Mouse (Mus musculus): ENCODE measurements around the gene Caln1.

Gene Caln1

GRCm38 (mm10) chr5:130394386-130394785 is 25.1 kb downstream of the Caln1 start:
- no peak for DNase-seq (ENCODE audit: low read depth, low spot score)

- DNase-seq (ENCODE audit: low read depth, low spot score) = no peak
Measured at GRCm38 (mm10) chr5:130395142-130395541, 25.9 kb downstream of the Caln1 start.

GRCm38 (mm10) chr5:130400136-130400917 is 31.1 kb downstream of the Caln1 start:
- no peak for DNase-seq (ENCODE audit: low read depth, low spot score)

- DNase-seq (ENCODE audit: low read depth, low spot score) = peak; percentile 29
Measured at GRCm38 (mm10) chr5:130405201-130405600, 35.9 kb downstream of the Caln1 start.

GRCm38 (mm10) chr5:130409706-130410105 is 40.5 kb downstream of the Caln1 start:
- no peak for DNase-seq (ENCODE audit: low read depth, low spot score)

- no peak for DNase-seq (ENCODE audit: low read depth, low spot score)
Measured at GRCm38 (mm10) chr5:130411516-130411915, 42.3 kb downstream of the Caln1 start.

GRCm38 (mm10) chr5:130447438-130447837 is 78.2 kb downstream of the Caln1 start:
- no peak for DNase-seq (ENCODE audit: low read depth, low spot score)

- DNase-seq (ENCODE audit: low read depth, low spot score) = no peak
Measured at GRCm38 (mm10) chr5:130448491-130448890, 79.2 kb downstream of the Caln1 start.

GRCm38 (mm10) chr5:130448931-130449856 is 79.9 kb downstream of the Caln1 start:
- no peak for DNase-seq (ENCODE audit: low read depth, low spot score)

- DNase-seq (ENCODE audit: low read depth, low spot score) = no peak
Measured at GRCm38 (mm10) chr5:130450031-130450541, 80.8 kb downstream of the Caln1 start.

- no peak for DNase-seq (ENCODE audit: low read depth, low spot score)
Measured at GRCm38 (mm10) chr5:130458076-130458475, 88.8 kb downstream of the Caln1 start.

GRCm38 (mm10) chr5:130472209-130472608 is 103.0 kb downstream of the Caln1 start:
- DNase-seq (ENCODE audit: low read depth, low spot score) = no peak

GRCm38 (mm10) chr5:130474876-130475275 is 105.6 kb downstream of the Caln1 start:
- DNase-seq (ENCODE audit: low read depth, low spot score) = no peak

GRCm38 (mm10) chr5:130476741-130477140 is 107.5 kb downstream of the Caln1 start:
- no peak for DNase-seq (ENCODE audit: low read depth, low spot score)

GRCm38 (mm10) chr5:130480290-130480689 is 111.0 kb downstream of the Caln1 start:
- no peak for DNase-seq (ENCODE audit: low read depth, low spot score)

- DNase-seq (ENCODE audit: low read depth, low spot score) = no peak
Measured at GRCm38 (mm10) chr5:130491471-130491870, 122.2 kb downstream of the Caln1 start.

GRCm38 (mm10) chr5:130492305-130492704 is 123.0 kb downstream of the Caln1 start:
- no peak for DNase-seq (ENCODE audit: low read depth, low spot score)

- no peak for DNase-seq (ENCODE audit: low read depth, low spot score)
Measured at GRCm38 (mm10) chr5:130502541-130502940, 133.3 kb downstream of the Caln1 start.

- no peak for DNase-seq (ENCODE audit: low read depth, low spot score)
Measured at GRCm38 (mm10) chr5:130504891-130505290, 135.6 kb downstream of the Caln1 start.

- no peak for DNase-seq (ENCODE audit: low read depth, low spot score)
Measured at GRCm38 (mm10) chr5:130510516-130510915, 141.3 kb downstream of the Caln1 start.

- DNase-seq (ENCODE audit: low read depth, low spot score) = no peak
Measured at GRCm38 (mm10) chr5:130515395-130515794, 146.1 kb downstream of the Caln1 start.

- no peak for DNase-seq (ENCODE audit: low read depth, low spot score)
Measured at GRCm38 (mm10) chr5:130520527-130520926, 151.3 kb downstream of the Caln1 start.
